ENCODE assay signal across 7 mouse cellular contexts in the genomic region with DNA sequence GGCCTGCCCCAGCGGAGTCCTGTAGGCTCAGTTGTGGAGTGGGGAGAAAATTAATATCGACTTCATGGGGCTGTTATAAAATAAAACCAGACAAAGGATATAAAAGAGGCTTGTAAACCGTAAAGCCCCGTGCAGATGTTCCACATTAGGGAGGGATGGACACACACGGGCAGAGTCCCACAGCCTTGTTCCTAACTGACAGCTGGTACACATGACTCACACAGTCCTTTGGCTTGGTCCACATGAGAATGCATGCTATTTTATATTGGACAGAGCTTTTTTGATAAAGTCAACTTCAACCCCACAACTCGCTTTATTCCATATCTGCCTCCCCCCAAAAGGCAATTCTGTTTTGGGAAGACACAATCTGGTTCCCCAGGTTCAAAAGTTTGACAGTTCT. TPM values are rescaled to one million over a fixed set of nuclear protein-coding genes. Genes with fewer than 3 reads are reported as not detected.
DNase-seq lines count a peak whose midpoint lies in the region; ATAC-seq lines count a peak whose summit lies in the region.

No protein-coding gene starts in this region.

- H3K4me1 ChIP-seq in lung, embryonic 16.5 days (replicated peaks; ENCODE audit: control insufficient read depth, insufficient read depth, low read length) = peaks cover 66% of the 10 kb centered on the region
- H3K4me1 ChIP-seq in forebrain, embryonic 14.5 days (ENCODE audit: control insufficient read depth, insufficient read depth, low read length) = peaks cover 39% of the 10 kb centered on the region
- H3K4me1 ChIP-seq in limb, embryonic 12.5 days (replicated peaks) = peaks cover 83% of the 10 kb centered on the region
- H3K4me1 ChIP-seq in stomach, embryonic 14.5 days (ENCODE audit: control insufficient read depth, insufficient read depth, low read length) = peaks cover 54% of the 10 kb centered on the region

- DNase-seq in lung, postnatal 10 days = no peak
- DNase-seq in forebrain, embryonic 14.5 days (ENCODE audit: low spot score) = no peak
- no peak for DNase-seq in ovary, postnatal 14 days (ENCODE audit: low spot score)
- no peak for DNase-seq in urinary bladder, postnatal 10 days (ENCODE audit: low spot score)

- peak overlapping the region; percentile 88 for H3K27ac ChIP-seq in lung, embryonic 16.5 days (ENCODE audit: low read length)
- peak overlapping the region; percentile 79 for H3K27ac ChIP-seq in forebrain, embryonic 14.5 days (ENCODE audit: low read depth, low read length)
- peak overlapping the region; percentile 59 for H3K27ac ChIP-seq in limb, embryonic 12.5 days
- H3K27ac ChIP-seq in stomach, embryonic 14.5 days (ENCODE audit: low read length) = peak overlapping the region; percentile 76

- H3K9me3 ChIP-seq in lung, embryonic 16.5 days (ENCODE audit: control insufficient read depth, low read length) = 0 out of 2 replicates have a peak, but pooled peaks cover 3% of the 10 kb centered on the region
- H3K9me3 ChIP-seq in forebrain, embryonic 14.5 days (replicated peaks; ENCODE audit: control insufficient read depth, low read length) = no peaks in the 10 kb centered on the region
- H3K9me3 ChIP-seq in limb, embryonic 12.5 days = no peaks in the 10 kb centered on the region
- H3K9me3 ChIP-seq in stomach, embryonic 14.5 days (ENCODE audit: control insufficient read depth, low read depth, low read length) = no peaks in the 10 kb centered on the region

- no peak overlapping the region for H3K4me3 ChIP-seq in lung, embryonic 16.5 days (ENCODE audit: low read length)
- H3K4me3 ChIP-seq in forebrain, embryonic 14.5 days (ENCODE audit: low read depth, low read length) = no peak overlapping the region
- no peak overlapping the region for H3K4me3 ChIP-seq in limb, embryonic 12.5 days (replicated peaks)
- H3K4me3 ChIP-seq in stomach, embryonic 14.5 days (ENCODE audit: low read depth, low read length) = no peak overlapping the region

- H3K27me3 ChIP-seq in lung, embryonic 16.5 days (ENCODE audit: control insufficient read depth, insufficient read depth, low read depth, low read length) = no peaks in the 10 kb centered on the region
- H3K27me3 ChIP-seq in forebrain, embryonic 14.5 days (replicated peaks; ENCODE audit: control insufficient read depth, insufficient read depth, low read length) = no peaks in the 10 kb centered on the region
- H3K27me3 ChIP-seq in limb, embryonic 12.5 days = no peaks in the 10 kb centered on the region
- no peaks in the 10 kb centered on the region for H3K27me3 ChIP-seq in stomach, embryonic 14.5 days (ENCODE audit: control insufficient read depth, insufficient read depth, low read length)

- peak overlapping the region; percentile 40 for H3K4me2 ChIP-seq in lung, embryonic 16.5 days (ENCODE audit: low read depth, low read length)
- peak overlapping the region; percentile 12; the same call in 1 of the 2 replicates for H3K4me2 ChIP-seq in forebrain, embryonic 14.5 days (ENCODE audit: low read length)
- 0 out of 2 replicates have a peak overlapping the region, but pooled peaks have one; percentile 2 for H3K4me2 ChIP-seq in limb, embryonic 12.5 days
- no peak overlapping the region for H3K4me2 ChIP-seq in stomach, embryonic 14.5 days (replicated peaks; ENCODE audit: low read depth, low read length)

- peak overlapping the region; percentile 1; the same call in 1 of the 2 replicates for H3K9ac ChIP-seq in lung, embryonic 16.5 days (ENCODE audit: low read length)
- no peak overlapping the region for H3K9ac ChIP-seq in forebrain, embryonic 14.5 days (ENCODE audit: low read length)
- H3K9ac ChIP-seq in limb, embryonic 12.5 days (replicated peaks) = no peak overlapping the region
- H3K9ac ChIP-seq in stomach, embryonic 14.5 days (replicated peaks; ENCODE audit: low read depth, low read length) = no peak overlapping the region

- 14% methylated on average over 6 of the region's 6 CpGs for WGBS in lung, embryonic 16.5 days
- WGBS in forebrain, embryonic 14.5 days = 61% methylated on average over 6 of the region's 6 CpGs
- WGBS in limb, embryonic 12.5 days = 19% methylated on average over 6 of the region's 6 CpGs
- WGBS in stomach, embryonic 14.5 days = 48% methylated on average over 6 of the region's 6 CpGs

- peaks cover 2% of the 10 kb centered on the region; the same call in 1 of the 2 replicates for H3K36me3 ChIP-seq in lung, embryonic 16.5 days (ENCODE audit: control insufficient read depth, insufficient read depth, low read length)
- H3K36me3 ChIP-seq in forebrain, embryonic 14.5 days (ENCODE audit: control insufficient read depth, insufficient read depth, low read length) = 0 out of 2 replicates have a peak, but pooled peaks cover 4% of the 10 kb centered on the region
- no peaks in the 10 kb centered on the region for H3K36me3 ChIP-seq in limb, embryonic 12.5 days
- no peaks in the 10 kb centered on the region for H3K36me3 ChIP-seq in stomach, embryonic 14.5 days (ENCODE audit: control insufficient read depth, insufficient read depth, low read length)

- ATAC-seq in lung, embryonic 16.5 days (ENCODE audit: low read depth) = peak; percentile 83
- peak; percentile 27; the same call in 1 of the 2 replicates for ATAC-seq in forebrain, embryonic 14.5 days
- no peak for ATAC-seq in limb, embryonic 12.5 days (ENCODE audit: insufficient number of reproducible peaks, insufficient read depth, low FRiP score, low TSS enrichment, low read depth)
- no peak; the same call in 1 of the 2 replicates for ATAC-seq in stomach, embryonic 14.5 days (ENCODE audit: insufficient number of reproducible peaks, insufficient read depth, low FRiP score, low read depth)

RNA-seq across cellular contexts. Expression of gene Shb, which starts 59.6 kb away (rescaled TPM):
- 12.4 and 16.1 TPM in 2 replicates for polyA plus RNA-seq in lung, embryonic 16.5 days (2015; fragmentation: Nextera tagmentation; extraction: Ambion mirVana)
- polyA plus RNA-seq in forebrain, embryonic 14.5 days (2014; fragmentation: Nextera tagmentation; extraction: Ambion mirVana) = 14.1 and 14.5 TPM in 2 replicates
- 6.6 and 8.3 TPM in 2 replicates for polyA plus RNA-seq in limb, embryonic 12.5 days (2016; fragmentation: Nextera tagmentation; extraction: Ambion mirVana)
- polyA plus RNA-seq in stomach, embryonic 14.5 days (2014; fragmentation: Nextera tagmentation; extraction: Ambion mirVana) = 4.4 and 5.2 TPM in 2 replicates

Comparison
In these comparisons a context has a peak if more than half of its experiments do, and no peak if none do; other contexts are left out.
1. ATAC-seq: peak in lung, embryonic 16.5 days (single experiment) and forebrain, embryonic 14.5 days (single experiment); none in limb, embryonic 12.5 days (single experiment) and stomach, embryonic 14.5 days (single experiment).
2. Peak in every context shown above with its lines, with median percentiles within 50 percentile points of each other: H3K27ac ChIP-seq.